Mouse (Mus musculus): ENCODE measurements around the gene Slc6a6. TPM values are rescaled to one million over a fixed set of nuclear protein-coding genes. Genes with fewer than 3 reads are reported as not detected.

Slc6a6 gene
- polyA plus RNA-seq, 1 experiment from 2014 or later: 36.1 TPM

DNA sequence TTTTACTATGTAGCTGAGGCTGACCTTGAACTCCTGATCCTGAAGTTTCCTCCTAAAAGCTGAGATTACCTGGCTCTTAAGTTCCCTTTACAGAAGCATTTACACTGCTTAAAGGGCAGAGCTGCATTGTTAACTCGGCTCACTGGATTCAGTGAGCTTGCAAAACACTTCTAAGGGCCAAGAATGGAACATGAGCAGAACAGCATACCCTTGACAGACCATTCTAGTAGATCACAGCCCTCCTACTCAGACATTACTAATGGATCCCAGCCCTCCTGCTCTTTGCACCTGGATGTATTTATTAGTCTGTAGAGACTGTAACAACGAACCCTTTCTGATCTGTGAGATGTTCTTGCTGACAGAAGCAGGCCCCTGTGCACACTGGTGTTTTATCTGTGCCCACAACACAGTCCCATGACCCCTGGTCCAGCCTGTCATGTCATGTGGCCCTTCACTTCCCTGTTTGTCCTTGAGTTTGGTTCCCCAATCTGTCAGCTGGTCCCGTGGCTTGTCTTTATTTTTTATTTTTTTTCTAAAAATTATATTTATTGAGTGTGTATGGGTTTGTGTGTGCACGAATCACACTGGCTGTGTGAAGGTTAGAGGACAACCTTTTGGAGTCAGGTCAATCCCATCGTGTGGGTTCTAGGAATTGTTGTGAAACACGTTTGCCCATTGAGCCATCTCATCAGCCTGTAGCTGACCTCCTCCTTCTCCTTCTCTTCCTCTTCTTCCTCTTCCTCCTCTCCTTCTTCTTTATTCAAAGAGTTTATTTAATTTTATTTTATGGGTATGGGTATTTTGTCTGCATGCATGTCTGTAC is 32.3 kb downstream of the Slc6a6 start:
- peaks cover 45% of the 10 kb centered on the region for H3K4me1 ChIP-seq (ENCODE audit: control insufficient read depth, insufficient read depth, low read length)

DNA sequence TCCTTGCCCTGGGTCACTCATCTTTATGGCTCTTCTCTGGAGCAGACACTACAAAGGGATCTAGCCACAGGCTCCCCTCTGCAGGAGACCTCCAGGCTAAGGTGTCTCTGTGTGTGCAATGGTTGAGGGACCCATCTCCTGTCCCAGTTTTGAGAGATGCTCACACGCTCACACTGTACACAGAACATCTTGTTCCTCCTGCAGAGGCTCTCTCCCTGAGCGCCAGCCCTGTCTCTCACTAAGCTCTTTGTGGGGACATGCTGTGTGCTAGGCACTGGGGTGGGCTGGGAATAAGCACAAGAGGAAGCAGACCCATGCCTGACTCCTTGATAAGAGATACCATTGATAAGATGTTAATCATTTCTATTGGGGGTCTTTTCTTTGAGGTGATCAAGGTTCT is 34.2 kb downstream of the Slc6a6 start:
- H3K27me3 ChIP-seq (ENCODE audit: control insufficient read depth, insufficient read depth, low read length): no peaks in the 10 kb centered on the region
- ATAC-seq (ENCODE audit: insufficient number of reproducible peaks, low FRiP score, low TSS enrichment, low read depth) (no peak), DNase-seq (ENCODE audit: low spot score) (no peak)
- H3K4me3 ChIP-seq (ENCODE audit: low read depth, low read length): no peak overlapping the region
- H3K9me3 ChIP-seq (ENCODE audit: control insufficient read depth, low read length): no peaks in the 10 kb centered on the region
- peaks cover 37% of the 10 kb centered on the region for H3K4me1 ChIP-seq (ENCODE audit: control insufficient read depth, insufficient read depth, low read length)
- peaks cover 4% of the 10 kb centered on the region; the same call in 1 of the 2 replicates for H3K36me3 ChIP-seq (ENCODE audit: control insufficient read depth, insufficient read depth, low read length)
- WGBS: 88% methylated on average over 2 of the region's 2 CpGs
- no peak overlapping the region for H3K4me2 ChIP-seq (ENCODE audit: low read depth, severe bottlenecking)
- H3K9ac ChIP-seq (ENCODE audit: low read length): no peak overlapping the region
- no peak overlapping the region for H3K27ac ChIP-seq (replicated peaks; ENCODE audit: low read depth, low read length)

More for the DNA sequence above, 32.3 kb downstream of the Slc6a6 start:
- Histone ChIP-seq H3K4me2 (ENCODE audit: low read depth, severe bottlenecking) (no peak overlapping the region), H3K27ac (replicated peaks; ENCODE audit: low read depth, low read length) (no peak overlapping the region), H3K9me3 (ENCODE audit: control insufficient read depth, low read length) (no peaks in the 10 kb centered on the region), H3K36me3 (ENCODE audit: control insufficient read depth, insufficient read depth, low read length) (no peaks in the 10 kb centered on the region; the same call in 1 of the 2 replicates), H3K9ac (ENCODE audit: low read length) (no peak overlapping the region), H3K27me3 (ENCODE audit: control insufficient read depth, insufficient read depth, low read length) (no peaks in the 10 kb centered on the region), H3K4me3 (ENCODE audit: low read depth, low read length) (no peak overlapping the region)
- no peak for DNase-seq (ENCODE audit: low spot score)
- no peak for ATAC-seq (ENCODE audit: insufficient number of reproducible peaks, low FRiP score, low TSS enrichment, low read depth)
- WGBS: 74% methylated on average over 6 of the region's 6 CpGs

DNA sequence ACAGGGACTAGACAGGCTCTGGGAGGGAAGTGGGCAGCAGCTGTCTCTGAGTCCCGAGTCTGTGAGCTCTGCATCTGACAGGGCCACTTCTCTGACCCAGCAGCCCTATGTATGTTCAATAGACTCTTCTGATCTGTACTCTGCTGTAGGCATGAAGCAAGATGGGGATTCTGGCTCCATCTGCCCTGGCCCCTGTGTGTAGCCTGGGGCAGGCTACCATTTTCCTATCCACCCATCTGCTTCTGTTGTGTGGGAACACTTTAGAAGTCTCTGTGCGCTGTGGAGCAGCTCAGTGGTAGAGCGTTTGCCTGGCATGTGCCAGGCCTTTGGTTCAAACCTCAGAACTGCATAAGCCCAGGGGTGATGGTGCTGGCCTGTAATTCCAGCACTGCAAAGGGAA is 34.8 kb downstream of the Slc6a6 start:
- DNase-seq (ENCODE audit: low spot score) (no peak), ATAC-seq (ENCODE audit: insufficient number of reproducible peaks, low FRiP score, low TSS enrichment, low read depth) (no peak)
- peaks cover 33% of the 10 kb centered on the region for H3K4me1 ChIP-seq (ENCODE audit: control insufficient read depth, insufficient read depth, low read length)
- no peaks in the 10 kb centered on the region for H3K27me3 ChIP-seq (ENCODE audit: control insufficient read depth, insufficient read depth, low read length)
- WGBS: 74% methylated on average over 3 of the region's 3 CpGs
- no peak overlapping the region for H3K4me2 ChIP-seq (ENCODE audit: low read depth, severe bottlenecking)
- H3K4me3 ChIP-seq (ENCODE audit: low read depth, low read length): no peak overlapping the region
- peaks cover 4% of the 10 kb centered on the region; the same call in 1 of the 2 replicates for H3K36me3 ChIP-seq (ENCODE audit: control insufficient read depth, insufficient read depth, low read length)
- no peak overlapping the region for H3K9ac ChIP-seq (ENCODE audit: low read length)
- H3K27ac ChIP-seq (replicated peaks; ENCODE audit: low read depth, low read length): no peak overlapping the region
- no peaks in the 10 kb centered on the region for H3K9me3 ChIP-seq (ENCODE audit: control insufficient read depth, low read length)

DNA sequence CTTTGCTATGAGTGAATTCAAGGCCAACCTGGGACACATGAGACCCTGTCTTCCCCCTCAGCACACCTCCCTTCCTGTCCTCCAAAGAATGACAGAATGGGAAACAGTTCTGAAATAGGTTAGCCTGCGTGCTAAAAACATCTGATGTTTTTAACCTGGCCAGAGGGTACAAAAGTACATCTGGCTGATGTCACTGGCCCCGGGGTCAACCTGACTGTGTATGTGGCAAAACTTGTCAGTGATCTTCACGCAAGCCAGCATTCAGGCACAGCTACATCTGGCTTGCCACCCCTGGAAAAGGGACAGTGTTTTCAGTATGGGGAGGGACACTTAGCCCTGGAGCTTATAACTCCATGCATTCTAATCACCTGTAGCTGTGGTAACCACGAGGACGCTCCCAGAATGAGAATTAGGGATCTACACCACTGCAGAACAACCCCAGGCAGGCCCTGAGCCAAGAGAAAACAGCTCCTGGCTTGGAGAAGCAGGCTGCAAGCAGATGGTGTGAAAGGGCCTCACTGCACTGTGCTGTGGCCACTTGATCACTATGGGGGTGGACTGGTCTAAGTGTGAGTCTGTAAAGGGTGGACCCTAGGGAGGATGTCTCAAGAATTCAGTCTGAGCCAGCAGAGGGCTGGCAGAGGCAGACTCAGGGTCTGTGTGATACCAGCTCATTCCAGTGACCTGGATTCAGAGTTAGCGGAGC is 35.3 kb downstream of the Slc6a6 start:
- peaks cover 30% of the 10 kb centered on the region for H3K4me1 ChIP-seq (ENCODE audit: control insufficient read depth, insufficient read depth, low read length)
- H3K27ac ChIP-seq (replicated peaks; ENCODE audit: low read depth, low read length): 0 out of 2 replicates have a peak overlapping the region, but pooled peaks have one; percentile 30
- 75% methylated on average over 6 of the region's 6 CpGs for WGBS
- H3K36me3 ChIP-seq (ENCODE audit: control insufficient read depth, insufficient read depth, low read length): peaks cover 8% of the 10 kb centered on the region
- H3K9me3 ChIP-seq (ENCODE audit: control insufficient read depth, low read length): no peaks in the 10 kb centered on the region
- no peak overlapping the region for H3K4me2 ChIP-seq (ENCODE audit: low read depth, severe bottlenecking)
- no peak for ATAC-seq (ENCODE audit: insufficient number of reproducible peaks, low FRiP score, low TSS enrichment, low read depth)
- 0 out of 2 replicates have a peak overlapping the region, but pooled peaks have one; percentile 4 for H3K9ac ChIP-seq (ENCODE audit: low read length)
- H3K4me3 ChIP-seq (ENCODE audit: low read depth, low read length): no peak overlapping the region
- H3K27me3 ChIP-seq (ENCODE audit: control insufficient read depth, insufficient read depth, low read length): no peaks in the 10 kb centered on the region
- DNase-seq (ENCODE audit: low spot score): no peak

DNA sequence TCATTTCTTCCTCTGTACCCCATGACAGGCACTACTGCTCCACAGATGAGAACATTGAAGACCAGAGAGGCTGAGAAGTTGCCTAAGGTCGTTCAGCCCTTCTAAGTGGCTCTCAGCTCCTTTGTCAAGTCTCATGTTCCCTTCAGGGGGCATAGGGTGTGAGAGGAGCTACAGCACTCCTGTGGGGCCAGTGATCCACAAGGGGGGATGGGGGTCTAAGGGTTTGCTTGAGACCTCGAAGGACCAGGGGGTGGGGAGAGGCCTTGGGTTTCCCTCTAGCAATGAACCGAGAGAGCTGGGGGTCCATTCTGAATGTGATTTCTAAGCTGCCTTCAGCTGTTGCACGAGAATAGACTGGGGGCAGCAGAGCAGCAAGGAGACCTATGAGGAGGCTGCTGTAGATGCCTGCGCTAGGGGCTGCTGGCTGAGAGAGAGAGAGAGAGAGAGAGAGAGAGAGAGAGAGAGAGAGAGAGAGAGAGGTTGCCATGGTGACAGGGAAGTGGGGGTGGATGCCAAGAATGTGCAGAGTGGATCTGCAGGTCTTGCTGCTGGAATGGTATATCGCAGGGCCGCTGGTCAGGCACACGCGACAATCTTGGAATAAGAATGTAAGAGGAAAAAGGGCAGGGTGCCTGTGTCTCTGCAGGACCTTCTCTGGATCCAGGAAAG is 36.1 kb downstream of the Slc6a6 start:
- H3K4me1 ChIP-seq (ENCODE audit: control insufficient read depth, insufficient read depth, low read length): peaks cover 30% of the 10 kb centered on the region
- peak overlapping the region; percentile 45; the same call in 1 of the 2 replicates for H3K27ac ChIP-seq (replicated peaks; ENCODE audit: low read depth, low read length)
- peak; percentile 60 for DNase-seq (ENCODE audit: low spot score)
- H3K27me3 ChIP-seq (ENCODE audit: control insufficient read depth, insufficient read depth, low read length): no peaks in the 10 kb centered on the region
- H3K9ac ChIP-seq (ENCODE audit: low read length): no peak overlapping the region
- peak; percentile 59 for ATAC-seq (ENCODE audit: insufficient number of reproducible peaks, low FRiP score, low TSS enrichment, low read depth)
- no peak overlapping the region for H3K4me3 ChIP-seq (ENCODE audit: low read depth, low read length)
- H3K4me2 ChIP-seq (ENCODE audit: low read depth, severe bottlenecking): no peak overlapping the region; the same call in 1 of the 2 replicates
- H3K9me3 ChIP-seq (ENCODE audit: control insufficient read depth, low read length): no peaks in the 10 kb centered on the region
- 39% methylated on average over 9 of the region's 9 CpGs for WGBS
- H3K36me3 ChIP-seq (ENCODE audit: control insufficient read depth, insufficient read depth, low read length): peaks cover 8% of the 10 kb centered on the region

DNA sequence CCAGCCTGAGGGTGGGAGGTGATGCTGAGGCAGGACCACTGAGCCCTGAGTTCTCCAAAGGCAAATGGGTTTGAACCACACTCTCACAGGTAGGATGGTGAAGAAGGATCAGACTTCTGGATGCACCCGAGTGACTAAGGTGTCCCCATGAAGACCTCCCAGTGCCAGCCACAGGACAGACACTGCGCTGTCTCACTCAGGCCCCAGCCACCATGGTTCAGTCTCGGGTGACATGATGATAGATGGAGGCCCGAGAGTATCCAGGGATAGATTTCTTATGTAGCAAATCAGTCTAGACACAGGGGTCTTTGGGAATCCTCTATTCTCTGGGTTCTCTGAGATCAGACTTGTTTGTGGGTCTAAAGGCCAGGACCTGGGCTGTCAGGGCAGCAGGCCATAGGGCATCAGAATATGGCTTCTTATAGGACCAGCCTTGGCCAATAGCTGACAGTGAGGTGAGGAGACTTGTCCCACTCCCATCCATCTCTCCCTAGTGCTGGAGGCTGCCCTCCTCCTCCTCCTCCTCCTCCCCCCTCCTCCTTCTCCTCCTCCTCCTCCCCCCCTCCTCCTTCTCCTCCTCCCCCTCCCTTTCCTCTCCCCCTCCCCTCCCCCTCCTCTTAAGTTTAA is 36.8 kb downstream of the Slc6a6 start:
- Histone ChIP-seq H3K4me3 (ENCODE audit: low read depth, low read length) (no peak overlapping the region), H3K9ac (ENCODE audit: low read length) (no peak overlapping the region), H3K9me3 (ENCODE audit: control insufficient read depth, low read length) (no peaks in the 10 kb centered on the region), H3K27ac (replicated peaks; ENCODE audit: low read depth, low read length) (0 out of 2 replicates have a peak overlapping the region, but pooled peaks have one; percentile 39), H3K4me2 (ENCODE audit: low read depth, severe bottlenecking) (no peak overlapping the region; the same call in 1 of the 2 replicates), H3K27me3 (ENCODE audit: control insufficient read depth, insufficient read depth, low read length) (no peaks in the 10 kb centered on the region), H3K36me3 (ENCODE audit: control insufficient read depth, insufficient read depth, low read length) (peaks cover 8% of the 10 kb centered on the region), H3K4me1 (ENCODE audit: control insufficient read depth, insufficient read depth, low read length) (peaks cover 30% of the 10 kb centered on the region)
- ATAC-seq (ENCODE audit: insufficient number of reproducible peaks, low FRiP score, low TSS enrichment, low read depth): peak; percentile 48
- 58% methylated on average over 4 of the region's 4 CpGs for WGBS
- DNase-seq (ENCODE audit: low spot score): no peak

DNA sequence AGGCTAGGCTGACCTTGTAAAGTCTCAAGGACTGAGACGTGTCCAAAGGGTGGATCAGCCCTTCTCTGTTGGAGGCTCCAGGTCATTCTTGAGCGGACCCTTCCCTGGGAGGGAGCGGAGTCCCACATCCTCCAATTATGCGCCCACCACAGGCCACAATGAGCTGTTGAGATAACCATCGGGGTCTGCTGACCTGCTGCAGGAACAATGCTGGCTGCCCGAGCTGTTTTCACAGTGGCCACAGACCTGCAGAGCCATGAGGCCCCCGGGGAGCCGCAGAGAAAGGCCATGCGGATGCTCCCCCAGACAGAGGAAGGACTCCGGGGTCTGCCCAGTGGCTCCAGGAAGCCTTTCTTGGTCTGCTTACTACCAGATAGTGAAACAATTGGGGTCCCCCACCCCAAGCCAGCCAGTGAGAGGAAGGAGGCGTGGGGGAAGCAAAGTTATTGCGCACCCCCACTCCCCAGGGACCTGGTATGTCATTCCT is 37.4 kb downstream of the Slc6a6 start:
- DNase-seq (ENCODE audit: low spot score): no peak
- Histone ChIP-seq H3K9ac (ENCODE audit: low read length) (no peak overlapping the region), H3K36me3 (ENCODE audit: control insufficient read depth, insufficient read depth, low read length) (peaks cover 8% of the 10 kb centered on the region), H3K4me2 (ENCODE audit: low read depth, severe bottlenecking) (no peak overlapping the region), H3K4me1 (ENCODE audit: control insufficient read depth, insufficient read depth, low read length) (peaks cover 30% of the 10 kb centered on the region), H3K27ac (replicated peaks; ENCODE audit: low read depth, low read length) (peak overlapping the region; percentile 72; the same call in 1 of the 2 replicates), H3K9me3 (ENCODE audit: control insufficient read depth, low read length) (no peaks in the 10 kb centered on the region), H3K27me3 (ENCODE audit: control insufficient read depth, insufficient read depth, low read length) (no peaks in the 10 kb centered on the region), H3K4me3 (ENCODE audit: low read depth, low read length) (no peak overlapping the region)
- no peak for ATAC-seq (ENCODE audit: insufficient number of reproducible peaks, low FRiP score, low TSS enrichment, low read depth)
- WGBS: 54% methylated on average over 12 of the region's 12 CpGs

DNA sequence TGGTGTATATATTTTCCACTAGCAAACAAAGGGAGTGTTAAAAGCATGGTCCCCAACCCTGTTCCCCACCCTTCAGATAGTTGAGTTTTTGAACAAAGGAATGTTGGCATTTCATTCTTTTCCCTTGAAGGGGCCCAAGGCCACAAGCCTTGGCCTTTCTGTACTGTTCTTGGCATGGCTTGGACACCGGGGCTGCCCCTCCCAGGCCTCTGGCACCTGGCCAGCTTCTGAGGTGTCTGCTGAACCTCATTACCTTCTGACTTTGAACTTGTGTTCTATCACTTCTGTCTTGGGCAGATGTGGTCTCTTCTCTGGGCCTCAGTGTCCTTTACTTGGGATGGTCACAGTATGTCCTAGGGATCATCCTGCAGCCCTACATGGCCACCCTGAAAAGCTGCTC is 43.5 kb downstream of the Slc6a6 start:
- H3K9ac ChIP-seq (ENCODE audit: low read length): no peak overlapping the region
- WGBS: 88% methylated on average over 1 of the region's 1 CpGs
- H3K4me2 ChIP-seq (ENCODE audit: low read depth, severe bottlenecking): no peak overlapping the region
- H3K36me3 ChIP-seq (ENCODE audit: control insufficient read depth, insufficient read depth, low read length): peaks cover 3% of the 10 kb centered on the region
- H3K27me3 ChIP-seq (ENCODE audit: control insufficient read depth, insufficient read depth, low read length): no peaks in the 10 kb centered on the region
- no peak overlapping the region for H3K27ac ChIP-seq (replicated peaks; ENCODE audit: low read depth, low read length)
- no peak for DNase-seq (ENCODE audit: low spot score)
- H3K9me3 ChIP-seq (ENCODE audit: control insufficient read depth, low read length): no peaks in the 10 kb centered on the region
- H3K4me1 ChIP-seq (ENCODE audit: control insufficient read depth, insufficient read depth, low read length): peaks cover 17% of the 10 kb centered on the region
- no peak overlapping the region for H3K4me3 ChIP-seq (ENCODE audit: low read depth, low read length)
- ATAC-seq (ENCODE audit: insufficient number of reproducible peaks, low FRiP score, low TSS enrichment, low read depth): no peak
